Mouse (Mus musculus) ES-Bruce4 (cell line): ENCODE measurements around the gene Slc10a6.

ENCODE experiments used
- CTCF ChIP-seq: IDR thresholded peaks from one replicate; pipeline ENCODE4 v1.8.1; 2011; ENCODE audit warnings: low read depth, low read length
- EP300 ChIP-seq: IDR thresholded peaks from 2 replicates; pipeline ENCODE4 v1.6.1; 2011; ENCODE audit warnings: low read depth, low read length; ENCODE audit not compliant: insufficient read depth
- POLR2A ChIP-seq: IDR thresholded peaks from one replicate; pipeline ENCODE4 v1.8.1; 2011; ENCODE audit warnings: low read length; ENCODE audit not compliant: insufficient read depth

GRCm38 (mm10) chr5:103629854-103630580 is 814 bp upstream of the Slc10a6 start:
- TF ChIP-seq POLR2A, result no peak
- TF ChIP-seq CTCF, result no peak
- no peak for TF ChIP-seq EP300
